Mouse (Mus musculus) forebrain, embryonic 14.5 days (tissue): ENCODE measurements around the gene Dusp5. TPM values are rescaled to one million over a fixed set of nuclear protein-coding genes. Genes with fewer than 3 reads are reported as not detected.

Experiments used
- ATAC-seq: fragments of 200-750 bp; cut with Nextera tagmentation; 2 replicates; pipeline ENCODE4 v1.8.0; 2017; ENCODE audit warnings: mild to moderate bottlenecking, moderate library complexity
- DNase-seq: peaks from one replicate; pipeline ENCODE4 v3.0.0-alpha.2; 2015; ENCODE audit warnings: low spot score
- H3K27ac ChIP-seq: fragments of 300-500 bp; sonication (generic); 2 replicates; pipeline ENCODE4 v1.5.1; 2014; ENCODE audit warnings: low read depth, mild to moderate bottlenecking, control low read depth, low read length, moderate library complexity
- H3K27me3 ChIP-seq: fragments of 300-500 bp; sonication (generic); replicated peaks from 2 replicates; pipeline ENCODE4 v1.6.1; 2014; ENCODE audit warnings: low read length, control low read depth, mixed read lengths; ENCODE audit not compliant: control insufficient read depth, insufficient read depth
- H3K36me3 ChIP-seq: fragments of 300-500 bp; sonication (generic); 2 replicates; pipeline ENCODE4 v1.6.1; 2014; ENCODE audit warnings: low read length, control low read depth; ENCODE audit not compliant: control insufficient read depth, insufficient read depth
- H3K4me1 ChIP-seq: fragments of 300-500 bp; sonication (generic); 2 replicates; pipeline ENCODE4 v1.6.1; 2014; ENCODE audit warnings: antibody characterized with exemption, low read length, control low read depth; ENCODE audit not compliant: control insufficient read depth, insufficient read depth
- H3K4me2 ChIP-seq: fragments of 300-500 bp; sonication (generic); 2 replicates; pipeline ENCODE4 v1.6.1; 2014; ENCODE audit warnings: mild to moderate bottlenecking, control low read depth, low read length
- H3K4me3 ChIP-seq: fragments of 300-500 bp; sonication (generic); 2 replicates; pipeline ENCODE4 v1.5.1; 2014; ENCODE audit warnings: low read depth, low read length, control low read depth
- H3K9ac ChIP-seq: fragments of 300-500 bp; sonication (generic); 2 replicates; pipeline ENCODE4 v1.6.1; 2014; ENCODE audit warnings: mild to moderate bottlenecking, low read length, control low read depth, moderate library complexity
- H3K9me3 ChIP-seq: fragments of 300-500 bp; sonication (generic); replicated peaks from 2 replicates; pipeline ENCODE4 v1.6.1; 2016; ENCODE audit warnings: low read length, control low read depth, mixed read lengths; ENCODE audit not compliant: control insufficient read depth
- WGBS: fragments of 180-500 bp; shearing (Covaris S2); extraction: QIAGEN DNeasy Blood & Tissue Kit; methylation state at CpG from one replicate; pipeline ENCODE4 v1.1.7; 2014; 5-methylcytosine and 5-hydroxymethylcytosine counted together
- polyA plus RNA-seq: library from polyadenylated mRNA; unstranded; fragments of >200 nt; fragmentation: Nextera tagmentation; extraction: Ambion mirVana; gene quantifications from 2 replicates; pipeline ENCODE4 v1.2.1, GENCODE M21; 2014

Dusp5 gene
- 2.1 and 2.2 TPM in 2 replicates for polyA plus RNA-seq

DNA sequence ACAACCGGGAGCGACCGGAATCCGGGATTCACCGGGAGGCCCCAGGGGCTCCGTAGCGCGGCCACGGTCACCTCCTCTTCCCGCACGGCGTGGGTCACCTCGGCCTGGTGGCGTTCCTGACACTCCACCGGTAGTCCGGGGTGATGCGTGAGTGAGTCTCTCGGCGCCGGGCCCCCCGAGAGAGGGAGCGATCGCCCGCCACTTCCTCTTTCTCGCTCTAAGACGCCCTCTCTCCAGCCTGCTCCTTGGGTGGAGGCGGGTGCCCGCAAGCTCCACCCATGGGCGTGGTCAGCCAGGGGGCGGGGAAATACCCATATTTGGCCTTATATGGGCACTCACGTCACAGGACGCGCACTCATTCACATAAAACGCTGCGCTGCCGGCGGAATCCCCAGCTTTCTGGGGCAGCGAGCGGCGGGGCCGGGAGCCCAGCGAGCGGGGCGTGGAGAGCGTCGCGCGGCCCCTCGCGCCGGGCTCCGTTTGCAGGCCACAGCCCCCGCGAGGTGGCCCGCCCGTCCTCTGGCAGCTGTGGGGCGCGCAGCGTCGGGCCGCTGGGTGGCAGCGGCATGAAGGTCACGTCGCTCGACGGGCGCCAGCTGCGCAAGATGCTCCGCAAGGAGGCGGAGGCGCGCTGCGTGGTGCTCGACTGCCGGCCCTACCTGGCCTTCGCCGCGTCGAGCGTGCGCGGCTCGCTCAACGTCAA, at the start of gene Dusp5:
Gene Dusp5 (plus strand): TSS at position 358 of the 703 bp plus-strand sequence.
- peak within 1 kb of the TSS; percentile 69 for H3K9ac ChIP-seq
- no peaks in the 10 kb centered on the region for H3K9me3 ChIP-seq
- H3K36me3 ChIP-seq: no peaks in the 10 kb centered on the region
- peak; percentile 97 for DNase-seq
- peaks cover 9% of the 10 kb centered on the region; the same call in 1 of the 2 replicates for H3K4me1 ChIP-seq
- no peak within 1 kb of the TSS for H3K27ac ChIP-seq
- peaks cover 26% of the 10 kb centered on the region for H3K27me3 ChIP-seq
- WGBS: under 1% methylated on average over 83 of the region's 84 CpGs
- H3K4me2 ChIP-seq: peak within 1 kb of the TSS; percentile 78
- peak within 1 kb of the TSS; percentile 56 for H3K4me3 ChIP-seq
- peak; percentile 97 for ATAC-seq

GRCm38 (mm10) chr19:53479590-53479989, 49.3 kb upstream of the Dusp5 start:
- no peaks in the 10 kb centered on the region for H3K9me3 ChIP-seq
- no peaks in the 10 kb centered on the region for H3K4me1 ChIP-seq
- H3K4me2 ChIP-seq: no peak overlapping the region
- DNase-seq: no peak
- no peak overlapping the region for H3K27ac ChIP-seq
- WGBS: 91% methylated on average over 8 of the region's 8 CpGs
- ATAC-seq: no peak
- H3K4me3 ChIP-seq: no peak overlapping the region
- H3K27me3 ChIP-seq: no peaks in the 10 kb centered on the region
- no peak overlapping the region for H3K9ac ChIP-seq
- no peaks in the 10 kb centered on the region for H3K36me3 ChIP-seq

DNA sequence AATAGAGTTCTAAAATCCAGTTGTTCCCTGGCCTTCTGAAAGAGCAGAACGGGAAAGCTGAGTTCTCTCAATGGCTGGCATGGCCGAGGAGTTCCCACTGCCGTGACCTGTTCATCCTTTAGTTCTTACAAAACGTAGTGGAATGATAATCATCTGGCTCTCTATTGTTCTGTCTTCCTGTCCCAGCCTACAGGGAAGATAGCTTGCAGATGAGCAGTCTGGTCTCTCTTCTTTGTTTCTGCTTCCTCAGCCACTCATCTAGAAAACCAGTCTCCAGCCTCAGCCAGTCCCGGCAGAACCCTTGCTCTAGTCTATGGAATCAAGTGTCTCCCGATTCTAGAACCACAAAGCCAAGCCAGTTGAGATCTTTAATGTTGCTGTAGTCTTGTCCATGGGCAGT, 46.8 kb upstream of the Dusp5 start:
- no peak for ATAC-seq
- Histone ChIP-seq H3K9me3 (no peaks in the 10 kb centered on the region), H3K36me3 (no peaks in the 10 kb centered on the region), H3K4me2 (no peak overlapping the region), H3K4me1 (no peaks in the 10 kb centered on the region), H3K27ac (no peak overlapping the region), H3K27me3 (no peaks in the 10 kb centered on the region), H3K9ac (no peak overlapping the region), H3K4me3 (no peak overlapping the region)
- 73% methylated on average over 6 of the region's 6 CpGs for WGBS
- no peak for DNase-seq

- Histone ChIP-seq H3K36me3 (no peaks in the 10 kb centered on the region), H3K9me3 (no peaks in the 10 kb centered on the region), H3K4me3 (no peak overlapping the region), H3K9ac (no peak overlapping the region), H3K4me1 (no peaks in the 10 kb centered on the region), H3K27me3 (no peaks in the 10 kb centered on the region), H3K4me2 (no peak overlapping the region), H3K27ac (no peak overlapping the region)
- DNase-seq (no peak), ATAC-seq (no peak)
- WGBS: 88% methylated on average over 5 of the region's 5 CpGs
Observed at GRCm38 (mm10) chr19:53482527-53482926, 46.4 kb upstream of the Dusp5 start.

DNA sequence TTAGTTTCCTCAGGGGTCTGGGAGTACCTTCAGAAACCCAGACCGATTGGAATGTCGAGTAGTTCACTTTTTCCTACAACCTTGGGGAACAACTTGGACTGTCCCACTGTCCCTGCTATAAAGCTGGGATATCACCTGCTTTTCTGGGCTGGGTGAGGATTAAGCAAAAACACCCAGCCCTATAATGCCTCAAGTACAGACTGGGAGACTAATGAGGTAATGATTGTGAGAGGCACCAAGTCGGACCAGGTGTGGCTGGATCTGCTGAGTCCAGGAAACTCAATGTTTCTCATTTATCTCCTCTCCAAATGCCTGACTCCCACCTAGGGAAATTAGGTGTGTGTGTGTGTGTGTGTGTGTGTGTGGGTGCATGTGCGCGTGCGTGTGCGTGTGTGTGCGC, 44.9 kb upstream of the Dusp5 start:
- Histone ChIP-seq H3K27me3 (no peaks in the 10 kb centered on the region), H3K9ac (no peak overlapping the region), H3K4me1 (no peaks in the 10 kb centered on the region), H3K9me3 (no peaks in the 10 kb centered on the region), H3K36me3 (no peaks in the 10 kb centered on the region), H3K4me2 (no peak overlapping the region), H3K4me3 (no peak overlapping the region), H3K27ac (no peak overlapping the region)
- ATAC-seq (no peak), DNase-seq (no peak)
- 95% methylated on average over 8 of the region's 8 CpGs for WGBS

GRCm38 (mm10) chr19:53484918-53485317, 44.0 kb upstream of the Dusp5 start:
- H3K27ac ChIP-seq: no peak overlapping the region
- no peaks in the 10 kb centered on the region for H3K9me3 ChIP-seq
- DNase-seq: no peak
- WGBS: 87% methylated on average over 3 of the region's 3 CpGs
- no peak overlapping the region for H3K9ac ChIP-seq
- no peaks in the 10 kb centered on the region for H3K27me3 ChIP-seq
- H3K4me1 ChIP-seq: no peaks in the 10 kb centered on the region
- no peak overlapping the region for H3K4me2 ChIP-seq
- H3K36me3 ChIP-seq: no peaks in the 10 kb centered on the region
- ATAC-seq: no peak
- H3K4me3 ChIP-seq: no peak overlapping the region

GRCm38 (mm10) chr19:53489187-53489586, 39.7 kb upstream of the Dusp5 start:
- no peaks in the 10 kb centered on the region for H3K27me3 ChIP-seq
- no peak overlapping the region for H3K4me3 ChIP-seq
- H3K27ac ChIP-seq: no peak overlapping the region
- no peak overlapping the region for H3K4me2 ChIP-seq
- no peaks in the 10 kb centered on the region for H3K4me1 ChIP-seq
- WGBS: 90% methylated on average over 12 of the region's 12 CpGs
- no peak overlapping the region for H3K9ac ChIP-seq
- ATAC-seq (no peak), DNase-seq (no peak)
- no peaks in the 10 kb centered on the region for H3K36me3 ChIP-seq
- H3K9me3 ChIP-seq: no peaks in the 10 kb centered on the region

GRCm38 (mm10) chr19:53489910-53490309, 39.0 kb upstream of the Dusp5 start:
- 66% methylated on average over 1 of the region's 1 CpGs for WGBS
- no peak for DNase-seq
- H3K27me3 ChIP-seq: no peaks in the 10 kb centered on the region

GRCm38 (mm10) chr19:53490898-53491297, 38.0 kb upstream of the Dusp5 start:
- 83% methylated on average over 8 of the region's 8 CpGs for WGBS
- no peak overlapping the region for H3K27ac ChIP-seq
- no peaks in the 10 kb centered on the region for H3K4me1 ChIP-seq
- H3K9ac ChIP-seq: no peak overlapping the region
- H3K27me3 ChIP-seq: no peaks in the 10 kb centered on the region
- no peaks in the 10 kb centered on the region for H3K9me3 ChIP-seq
- no peaks in the 10 kb centered on the region for H3K36me3 ChIP-seq
- no peak for ATAC-seq
- no peak overlapping the region for H3K4me2 ChIP-seq
- DNase-seq: no peak
- no peak overlapping the region for H3K4me3 ChIP-seq

More at GRCm38 (mm10) chr19:53489910-53490309, 39.0 kb upstream of the Dusp5 start:
- ATAC-seq: no peak
- H3K4me1 ChIP-seq: no peaks in the 10 kb centered on the region
- H3K36me3 ChIP-seq: no peaks in the 10 kb centered on the region
- H3K27ac ChIP-seq: no peak overlapping the region
- no peak overlapping the region for H3K9ac ChIP-seq
- no peak overlapping the region for H3K4me2 ChIP-seq
- H3K4me3 ChIP-seq: no peak overlapping the region
- no peaks in the 10 kb centered on the region for H3K9me3 ChIP-seq
